Mouse (Mus musculus): Measurements from ENCODE around the gene Dusp6. TPM values are rescaled to one million over a fixed set of nuclear protein-coding genes. Genes with fewer than 3 reads are reported as not detected.

Gene Dusp6
- total RNA-seq, 2 experiments from 2014 or later = 72.3 to 107 TPM

DNA sequence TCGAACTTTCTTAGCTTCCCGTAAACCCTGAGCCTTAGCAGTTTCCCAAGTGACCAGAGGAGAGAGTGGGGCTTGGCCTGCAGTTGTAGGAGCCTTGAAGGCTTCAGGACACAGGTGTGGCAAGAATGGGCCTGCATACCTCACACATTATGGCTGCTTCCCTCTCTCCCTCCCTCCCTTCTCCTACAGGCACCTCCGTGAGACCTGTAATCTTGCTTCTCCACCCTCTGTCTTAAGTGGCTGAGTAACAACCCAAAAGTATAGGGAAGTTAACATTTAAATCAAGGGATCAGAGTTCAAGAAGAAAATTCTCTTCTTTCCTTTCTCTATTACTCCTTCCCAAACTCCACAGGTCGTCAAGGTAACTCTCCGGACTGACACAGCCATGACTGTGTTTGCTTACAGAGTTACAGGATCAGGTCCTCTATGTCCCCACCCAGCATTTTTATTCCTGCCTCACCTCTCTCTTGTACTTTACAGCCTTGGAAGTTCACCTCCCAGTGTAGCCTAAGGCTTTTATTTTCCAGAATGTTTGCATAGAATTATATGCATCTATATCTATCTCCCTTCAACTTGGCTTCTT, 19.0 kb upstream of the Dusp6 start:
- DNase-seq (ENCODE audit: low spot score in 2 of 2) = no peak
- intact Hi-C loops (cut with DNase I) = loop anchor here (2.0 to 5.0 kb wide), 2 partner anchors 17 to 77 kb away; no protein-coding TSS in a partner anchor

DNA sequence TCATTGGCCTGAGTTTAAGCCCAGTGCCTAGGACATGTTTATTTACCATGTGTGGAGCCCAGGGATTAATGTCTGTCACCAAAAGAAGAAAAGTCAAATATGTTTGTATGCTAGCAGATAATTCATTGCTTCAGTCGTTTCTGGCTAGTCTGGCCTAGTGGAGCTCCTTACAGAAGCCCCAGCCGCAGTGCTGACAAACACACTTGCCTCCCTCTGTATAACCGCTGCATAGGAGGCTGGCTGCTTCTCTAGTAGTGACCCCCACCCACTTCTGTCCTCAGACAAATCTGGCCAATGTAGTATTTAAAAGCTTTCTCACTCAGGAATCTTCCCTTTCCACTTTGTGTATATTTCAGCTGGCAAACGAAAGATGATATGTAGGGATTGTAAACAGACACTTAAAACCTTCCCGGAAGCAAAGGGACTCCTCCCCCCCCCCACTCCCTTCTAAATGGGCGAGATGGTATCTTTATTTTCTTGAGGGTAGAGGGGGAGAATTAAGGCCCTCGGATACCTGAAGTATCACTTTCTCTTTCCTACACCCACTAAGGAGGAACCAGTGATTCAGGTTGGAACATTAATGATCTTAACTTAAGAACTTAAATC, 18.3 kb upstream of the Dusp6 start:
- intact Hi-C loops (cut with DNase I) = loop anchor here (5.0 kb wide), 1 partner anchor 77 kb away; no protein-coding TSS in a partner anchor
- no peak for DNase-seq (ENCODE audit: low spot score in 2 of 2)

DNA sequence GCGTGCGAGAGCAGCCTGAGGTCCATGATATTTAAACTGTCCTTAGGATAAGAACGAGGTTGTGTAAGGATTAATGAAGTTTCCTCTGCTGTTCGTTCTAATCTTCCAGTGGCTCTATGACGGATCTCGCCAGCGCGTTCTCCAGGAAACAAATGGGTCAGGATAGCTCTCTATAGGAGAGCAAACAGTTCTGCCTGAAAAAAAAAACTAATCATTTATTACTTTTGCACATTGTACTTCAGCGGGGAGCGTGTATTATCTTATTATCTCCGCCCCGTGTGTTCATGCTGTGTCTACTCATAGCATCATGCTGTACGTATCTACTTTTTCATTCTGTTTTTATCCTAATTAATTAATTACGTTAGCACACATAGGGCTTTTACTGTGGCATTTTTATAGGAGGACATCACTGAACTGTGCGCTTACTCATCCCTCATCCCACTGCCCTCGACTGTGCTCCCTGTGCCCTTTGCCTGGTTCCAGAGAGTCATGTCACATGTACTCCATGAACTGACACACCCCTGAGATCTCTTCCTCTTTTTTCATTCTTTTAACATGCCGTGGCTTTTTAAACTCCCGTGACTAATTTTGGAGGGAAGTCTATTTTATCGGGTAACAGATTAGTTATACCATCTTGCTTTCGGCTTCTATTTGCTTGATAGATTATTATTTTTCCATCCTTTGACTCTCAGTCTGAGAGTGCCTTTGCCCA, 16.1 kb upstream of the Dusp6 start:
- DNase-seq (ENCODE audit: low spot score in 2 of 2) = no peak
- intact Hi-C loops (cut with DNase I) = no loop called here

- peak; percentile 53 to 58 for DNase-seq (ENCODE audit: low spot score in 2 of 2)
- intact Hi-C loops (cut with DNase I) = no loop called here
Observed at GRCm38 (mm10) chr10:99250874-99251281, 12.2 kb upstream of the Dusp6 start.

DNA sequence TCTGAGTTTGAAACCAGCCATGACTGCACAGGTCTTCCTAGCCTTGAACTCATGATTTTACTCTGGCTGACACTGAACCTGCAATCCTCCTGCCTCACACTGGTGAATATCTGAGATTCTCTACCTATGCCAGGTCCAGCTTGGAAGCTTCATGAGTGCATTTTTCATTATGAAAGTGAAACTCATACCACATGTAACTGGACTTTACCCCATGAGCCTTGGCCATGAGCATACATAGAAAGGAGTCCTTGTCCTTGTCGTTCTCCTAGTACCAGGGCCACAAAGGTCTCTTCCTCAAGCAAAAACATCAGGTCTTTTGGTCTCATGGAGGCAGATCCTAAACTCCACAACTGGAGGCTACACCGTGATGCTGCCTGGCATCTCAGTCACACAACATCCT, 9.6 kb upstream of the Dusp6 start:
- intact Hi-C loops (cut with DNase I) = no loop called here
- DNase-seq (ENCODE audit: low spot score in 2 of 2) = no peak

GRCm38 (mm10) chr10:99255830-99256570, 7.0 kb upstream of the Dusp6 start:
- intact Hi-C loops (cut with DNase I) = no loop called here
- DNase-seq (ENCODE audit: low spot score in 2 of 2) = no peak

DNA sequence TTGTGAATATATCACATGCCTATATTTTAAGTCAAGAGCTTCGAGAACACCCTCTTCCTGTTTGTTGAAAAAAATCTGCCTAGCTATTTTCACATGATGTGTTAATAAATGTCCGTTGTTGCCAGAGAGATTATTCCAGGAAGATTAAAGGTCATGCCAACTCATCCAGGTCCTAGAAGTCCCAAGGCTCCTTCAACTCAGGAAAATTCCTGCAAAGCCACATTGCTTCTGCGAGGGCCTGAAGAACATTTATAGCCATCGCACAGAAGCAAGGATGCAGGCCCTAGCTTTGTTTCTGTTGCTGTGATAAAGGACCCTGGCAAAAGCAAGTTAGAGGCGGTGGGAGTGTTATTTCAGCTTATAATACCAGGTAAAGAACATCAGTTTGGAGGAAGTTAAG, 5.5 kb upstream of the Dusp6 start:
- intact Hi-C loops (cut with DNase I) = no loop called here
- DNase-seq (ENCODE audit: low spot score in 2 of 2) = no peak

DNA sequence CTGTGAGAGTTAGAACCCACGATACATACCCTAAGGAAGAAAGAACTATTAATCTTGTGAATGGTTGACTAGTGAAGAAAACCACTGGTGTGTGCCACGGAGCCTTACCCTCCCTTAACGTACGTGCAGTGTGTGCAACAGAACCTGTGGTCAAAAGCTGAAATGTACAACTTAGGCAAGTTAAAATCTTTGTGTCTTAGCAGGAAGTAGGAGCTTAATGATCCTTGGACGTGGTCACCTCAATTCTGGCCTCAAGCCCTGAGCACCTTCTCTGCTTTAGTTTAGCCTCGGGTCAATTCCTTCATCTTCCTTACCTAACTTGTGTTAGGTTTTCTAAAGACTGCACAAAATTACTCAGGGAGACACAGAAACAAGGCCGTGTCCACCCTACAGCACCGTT, 3.2 kb upstream of the Dusp6 start:
- intact Hi-C loops (cut with DNase I) = loop anchor here (2.0 to 5.0 kb wide), 3 partner anchors 17 to 357 kb away; no protein-coding TSS in a partner anchor
- no peak for DNase-seq (ENCODE audit: low spot score in 2 of 2)

DNA sequence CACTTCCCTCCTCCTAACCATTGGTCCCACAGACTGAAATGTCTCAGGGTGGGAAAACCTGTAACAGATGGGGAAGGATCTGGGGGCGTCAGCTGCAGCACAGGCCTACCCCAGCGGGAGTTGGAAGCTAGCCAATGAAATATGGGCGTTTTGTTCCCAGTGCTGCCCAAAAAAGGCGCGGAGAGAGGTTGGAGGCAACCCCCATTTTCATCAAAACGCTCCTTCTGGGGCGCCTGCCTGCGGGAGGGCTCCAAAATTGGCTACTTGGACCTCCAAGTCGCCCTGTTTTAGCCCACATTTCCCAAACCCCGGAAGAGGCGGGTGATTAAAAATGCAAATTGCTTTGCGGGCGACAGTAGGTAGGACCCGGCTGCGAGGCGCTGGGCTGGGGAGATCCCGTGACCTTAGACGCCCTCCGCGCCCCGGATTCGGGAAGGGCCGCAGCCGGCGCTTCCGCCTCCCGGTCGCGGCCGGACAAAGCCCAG, 1.8 kb upstream of the Dusp6 start:
- DNase-seq (ENCODE audit: low spot score in 2 of 2) = peak; percentile 88
- intact Hi-C loops (cut with DNase I) = loop anchor here (2.0 to 5.0 kb wide), 3 partner anchors 18 to 356 kb away; no protein-coding TSS in a partner anchor

DNA sequence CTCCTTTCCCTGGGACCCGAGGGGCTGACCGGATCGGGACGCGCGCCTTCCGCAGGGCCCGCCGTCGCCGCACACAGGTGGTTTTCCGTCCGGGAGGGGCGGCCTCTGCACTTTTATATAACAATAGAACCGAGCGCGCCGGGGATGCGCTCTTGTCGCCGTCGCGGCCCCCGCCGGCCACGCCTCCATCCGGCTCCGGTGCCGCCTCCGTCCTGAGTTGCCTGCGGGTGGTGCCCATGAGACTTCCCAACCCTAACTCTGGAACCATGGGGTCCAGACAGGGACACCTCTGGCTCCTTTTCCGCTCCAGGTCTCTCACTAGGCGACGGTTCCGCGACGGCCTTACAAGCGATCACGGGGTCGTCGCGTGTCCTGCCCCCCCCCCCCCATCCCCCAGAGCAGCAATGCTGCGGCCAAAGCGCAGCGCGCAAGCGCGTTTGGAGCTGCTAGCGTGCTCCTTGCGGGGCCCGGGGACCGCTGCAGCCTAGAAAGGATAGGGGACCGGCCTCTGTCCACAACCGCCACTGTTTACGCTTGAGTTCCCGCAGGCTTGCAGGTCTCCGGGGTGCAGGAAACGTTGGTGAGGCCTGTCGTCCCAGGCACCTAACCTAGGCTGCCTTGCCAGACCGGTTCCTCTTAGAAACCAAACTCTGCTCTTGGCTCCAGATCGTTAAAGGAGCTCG, 1.3 kb upstream of the Dusp6 start:
- intact Hi-C loops (cut with DNase I) = loop anchor here (2.0 to 5.0 kb wide), 5 partner anchors 19 to 356 kb away; no protein-coding TSS in a partner anchor
- DNase-seq (ENCODE audit: low spot score in 2 of 2) = peak; percentile 87

DNA sequence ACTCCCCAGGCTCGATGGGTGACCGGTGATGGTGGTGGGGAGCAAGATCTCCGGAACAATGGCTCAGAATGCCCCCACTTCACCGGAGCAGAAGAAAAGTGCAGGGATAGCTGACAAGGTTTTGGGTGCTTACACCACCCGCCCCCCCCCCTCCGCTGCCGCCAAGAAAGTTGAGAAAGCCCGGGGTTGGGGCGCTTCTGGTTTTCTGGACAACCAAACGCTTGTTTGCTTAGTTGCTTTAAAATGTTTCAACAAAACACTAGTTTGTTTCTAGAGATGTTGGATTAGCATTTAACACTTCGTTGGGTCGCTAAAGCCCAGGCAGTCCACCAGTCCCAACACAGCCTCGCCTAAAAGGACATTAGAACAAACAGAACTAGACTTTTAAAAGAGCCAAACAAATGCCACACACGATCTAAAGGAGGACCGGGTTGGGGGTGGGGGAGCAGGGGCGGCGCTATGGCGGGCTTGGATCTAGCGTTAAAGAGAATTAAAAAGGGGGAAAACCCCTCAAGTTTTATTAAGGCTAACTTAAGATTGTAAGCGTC, 638 bp upstream of the Dusp6 start:
- intact Hi-C loops (cut with DNase I) = loop anchor here (2.0 to 5.0 kb wide), 3 partner anchors 94 to 355 kb away; no protein-coding TSS in a partner anchor
- DNase-seq (ENCODE audit: low spot score in 2 of 2) = no peak

DNA sequence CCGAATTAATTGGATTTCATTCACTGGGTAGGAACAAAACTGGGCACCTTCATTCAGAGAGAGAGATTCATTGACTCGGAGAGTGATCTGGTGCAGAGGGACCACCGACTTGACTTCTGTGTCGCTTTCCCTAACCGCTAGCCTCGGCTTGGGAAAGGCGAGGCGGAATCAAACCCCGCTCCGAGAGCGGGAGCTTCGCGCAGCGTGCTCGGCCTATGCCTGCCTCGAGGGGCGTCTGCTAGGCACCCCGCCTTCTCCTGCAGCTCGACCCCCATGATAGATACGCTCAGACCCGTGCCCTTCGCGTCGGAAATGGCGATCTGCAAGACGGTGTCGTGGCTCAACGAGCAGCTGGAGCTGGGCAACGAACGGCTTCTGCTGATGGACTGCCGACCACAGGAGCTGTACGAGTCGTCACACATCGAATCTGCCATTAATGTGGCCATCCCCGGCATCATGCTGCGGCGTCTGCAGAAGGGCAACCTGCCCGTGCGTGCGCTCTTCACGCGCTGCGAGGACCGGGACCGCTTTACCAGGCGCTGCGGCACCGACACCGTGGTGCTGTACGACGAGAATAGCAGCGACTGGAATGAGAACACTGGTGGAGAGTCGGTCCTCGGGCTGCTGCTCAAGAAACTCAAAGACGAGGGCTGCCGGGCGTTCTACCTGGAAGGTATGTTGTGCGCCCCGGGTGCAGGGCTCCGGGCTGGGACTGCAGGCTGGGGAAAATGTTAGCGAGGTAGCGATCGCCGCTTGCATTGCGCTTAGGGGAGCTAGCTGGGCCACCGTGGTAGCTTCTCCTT, 589 bp downstream of the Dusp6 start:
- intact Hi-C loops (cut with DNase I) = loop anchor here (1.0 to 5.0 kb wide), 4 partner anchors 95 to 354 kb away; no protein-coding TSS in a partner anchor
- peak; percentile 60 to 68 for DNase-seq (ENCODE audit: low spot score in 2 of 2)

GRCm38 (mm10) chr10:99264301-99265010, 1.4 kb downstream of the Dusp6 start:
- intact Hi-C loops (cut with DNase I) = loop anchor here (5.0 kb wide), 1 partner anchor 353 kb away; no protein-coding TSS in a partner anchor

GRCm38 (mm10) chr10:99265011-99265694, 2.1 kb downstream of the Dusp6 start:
- peak in 1 of 2 experiments; percentile 11 for DNase-seq (ENCODE audit: low spot score in 2 of 2)
- intact Hi-C loops (cut with DNase I) = no loop called here

More at GRCm38 (mm10) chr10:99264301-99265010, 1.4 kb downstream of the Dusp6 start:
- DNase-seq (ENCODE audit: low spot score in 2 of 2) = peak; percentile 38 to 54

- intact Hi-C loops (cut with DNase I) = no loop called here
- peak; percentile 43 to 46 for DNase-seq (ENCODE audit: low spot score in 2 of 2)
Observed at GRCm38 (mm10) chr10:99266025-99266424, 3.0 kb downstream of the Dusp6 start.

GRCm38 (mm10) chr10:99267621-99268020, 4.6 kb downstream of the Dusp6 start:
- DNase-seq (ENCODE audit: low spot score in 2 of 2) = no peak
- intact Hi-C loops (cut with DNase I) = no loop called here
